Mouse (Mus musculus) limb, embryonic 13.5 days (tissue): ENCODE results near the gene Hic1. TPM values are rescaled to one million over a fixed set of nuclear protein-coding genes. Genes with fewer than 3 reads are reported as not detected.

ENCODE experiments used
- ATAC-seq: fragments of 200-750 bp; cut with Nextera tagmentation; 2 replicates; pipeline ENCODE4 v1.8.0; 2017; ENCODE audit warnings: low read depth, moderate number of reproducible peaks, moderate TSS enrichment; ENCODE audit not compliant: low FRiP score
- H3K27ac ChIP-seq: fragments of 300-500 bp; sonication (generic); 2 replicates; pipeline ENCODE4 v1.5.1; 2015; ENCODE audit warnings: inconsistent platforms, mild to moderate bottlenecking, moderate library complexity
- H3K27me3 ChIP-seq: fragments of 300-500 bp; sonication (generic); 2 replicates; pipeline ENCODE4 v1.6.1; 2015; ENCODE audit warnings: mild to moderate bottlenecking, inconsistent platforms
- H3K36me3 ChIP-seq: fragments of 300-500 bp; sonication (generic); 2 replicates; pipeline ENCODE4 v1.6.1; 2015; ENCODE audit warnings: inconsistent platforms, mild to moderate bottlenecking, moderate library complexity
- H3K4me1 ChIP-seq: fragments of 300-500 bp; sonication (generic); 2 replicates; pipeline ENCODE4 v1.6.1; 2015; ENCODE audit warnings: inconsistent platforms
- H3K4me2 ChIP-seq: fragments of 300-500 bp; sonication (generic); replicated peaks from 2 replicates; pipeline ENCODE4 v1.6.1; 2015; ENCODE audit warnings: inconsistent platforms, mild to moderate bottlenecking, moderate library complexity
- H3K4me3 ChIP-seq: fragments of 300-500 bp; sonication (generic); 2 replicates; pipeline ENCODE4 v1.5.1; 2015; ENCODE audit warnings: moderate library complexity, mild to moderate bottlenecking, inconsistent platforms
- H3K9ac ChIP-seq: fragments of 300-500 bp; sonication (generic); 2 replicates; pipeline ENCODE4 v1.6.1; 2015; ENCODE audit warnings: mild to moderate bottlenecking, inconsistent platforms
- H3K9me3 ChIP-seq: fragments of 300-500 bp; sonication (generic); 2 replicates; pipeline ENCODE4 v1.6.1; 2016; ENCODE audit warnings: inconsistent platforms
- whole genome bisulfite sequencing: fragments of 180-500 bp; shearing (Covaris S2); methylation state at CpG from one replicate; pipeline ENCODE4 v1.1.7; 2015; 5-methylcytosine and 5-hydroxymethylcytosine counted together
- polyA plus RNA-seq: library from polyadenylated mRNA; unstranded; fragments of >200 nt; fragmentation: Nextera tagmentation; extraction: Ambion mirVana; gene quantifications from 2 replicates; pipeline ENCODE4 v1.2.1, GENCODE M21; 2015

The Hic1 gene
- polyA plus RNA-seq, 1 experiment from 2014 or later: 28.2 TPM

- WGBS: 53% methylated on average over 8 of the region's 8 CpGs
- H3K4me1 ChIP-seq: peaks cover 19% of the 10 kb centered on the region
- H3K36me3 ChIP-seq: no peaks in the 10 kb centered on the region
- H3K4me2 ChIP-seq: no peak overlapping the region
- H3K9me3 ChIP-seq: no peaks in the 10 kb centered on the region
- peaks cover 28% of the 10 kb centered on the region for H3K27me3 ChIP-seq
- ATAC-seq: no peak
- H3K4me3 ChIP-seq: no peak overlapping the region
- H3K9ac ChIP-seq: no peak overlapping the region
- H3K27ac ChIP-seq: no peak overlapping the region
Measured at GRCm38 (mm10) chr11:75201721-75202120, 32.4 kb upstream of the Hic1 start.

GRCm38 (mm10) chr11:75200935-75201334, 31.6 kb upstream of the Hic1 start:
- H3K4me3 ChIP-seq: no peak overlapping the region
- peaks cover 36% of the 10 kb centered on the region for H3K27me3 ChIP-seq

GRCm38 (mm10) chr11:75199951-75200350, 30.6 kb upstream of the Hic1 start:
- no peaks in the 10 kb centered on the region for H3K36me3 ChIP-seq
- peaks cover 46% of the 10 kb centered on the region for H3K27me3 ChIP-seq
- no peak overlapping the region for H3K27ac ChIP-seq
- no peak overlapping the region for H3K4me3 ChIP-seq
- H3K4me1 ChIP-seq: peaks cover 23% of the 10 kb centered on the region
- WGBS: 66% methylated on average over 5 of the region's 5 CpGs
- no peak overlapping the region for H3K9ac ChIP-seq
- no peak for ATAC-seq
- H3K9me3 ChIP-seq: no peaks in the 10 kb centered on the region
- H3K4me2 ChIP-seq: no peak overlapping the region

More at GRCm38 (mm10) chr11:75200935-75201334, 31.6 kb upstream of the Hic1 start:
- no peaks in the 10 kb centered on the region for H3K36me3 ChIP-seq
- no peaks in the 10 kb centered on the region for H3K9me3 ChIP-seq
- H3K4me1 ChIP-seq: peaks cover 19% of the 10 kb centered on the region
- 85% methylated on average over 12 of the region's 12 CpGs for whole genome bisulfite sequencing
- no peak overlapping the region for H3K27ac ChIP-seq
- ATAC-seq: no peak
- no peak overlapping the region for H3K4me2 ChIP-seq
- no peak overlapping the region for H3K9ac ChIP-seq

- no peaks in the 10 kb centered on the region for H3K36me3 ChIP-seq
- ATAC-seq: no peak
- H3K4me3 ChIP-seq: no peak overlapping the region
- no peak overlapping the region for H3K27ac ChIP-seq
- no peak overlapping the region for H3K9ac ChIP-seq
- H3K27me3 ChIP-seq: peaks cover 58% of the 10 kb centered on the region
- WGBS: 70% methylated on average over 4 of the region's 4 CpGs
- H3K4me1 ChIP-seq: peaks cover 28% of the 10 kb centered on the region
- no peak overlapping the region for H3K4me2 ChIP-seq
- H3K9me3 ChIP-seq: no peaks in the 10 kb centered on the region
Measured at GRCm38 (mm10) chr11:75198792-75199191, 29.5 kb upstream of the Hic1 start.

- Histone ChIP-seq H3K4me2 (no peak overlapping the region), H3K9ac (no peak overlapping the region), H3K27ac (no peak overlapping the region), H3K36me3 (no peaks in the 10 kb centered on the region), H3K4me1 (peaks cover 36% of the 10 kb centered on the region), H3K9me3 (no peaks in the 10 kb centered on the region), H3K27me3 (peaks cover 66% of the 10 kb centered on the region), H3K4me3 (no peak overlapping the region)
- ATAC-seq: no peak
- 41% methylated on average over 7 of the region's 7 CpGs for WGBS
Measured at GRCm38 (mm10) chr11:75197956-75198355, 28.6 kb upstream of the Hic1 start.

GRCm38 (mm10) chr11:75196131-75196530, 26.8 kb upstream of the Hic1 start:
- Histone ChIP-seq H3K36me3 (no peaks in the 10 kb centered on the region), H3K27me3 (peaks cover 82% of the 10 kb centered on the region), H3K27ac (no peak overlapping the region), H3K9ac (no peak overlapping the region), H3K4me2 (no peak overlapping the region), H3K4me1 (peaks cover 36% of the 10 kb centered on the region), H3K4me3 (no peak overlapping the region), H3K9me3 (no peaks in the 10 kb centered on the region)
- no peak for ATAC-seq
- WGBS: 53% methylated on average over 6 of the region's 6 CpGs

- H3K27ac ChIP-seq: no peak overlapping the region
- H3K9ac ChIP-seq: peak overlapping the region; percentile 60
- H3K4me1 ChIP-seq: peaks cover 39% of the 10 kb centered on the region
- no peaks in the 10 kb centered on the region for H3K9me3 ChIP-seq
- H3K4me3 ChIP-seq: peak overlapping the region; percentile 52
- ATAC-seq: no peak
- H3K36me3 ChIP-seq: no peaks in the 10 kb centered on the region
- H3K4me2 ChIP-seq: peak overlapping the region; percentile 90
- H3K27me3 ChIP-seq: peaks cover 82% of the 10 kb centered on the region
- 0% methylated on average over 39 of the region's 39 CpGs for WGBS
Measured at GRCm38 (mm10) chr11:75194850-75195461, 25.6 kb upstream of the Hic1 start.

- H3K4me2 ChIP-seq: peak overlapping the region; percentile 90
- H3K36me3 ChIP-seq: no peaks in the 10 kb centered on the region
- peaks cover 45% of the 10 kb centered on the region for H3K4me1 ChIP-seq
- WGBS: under 1% methylated on average over 52 of the region's 52 CpGs
- peak overlapping the region; percentile 52 for H3K4me3 ChIP-seq
- peak overlapping the region; percentile 60 for H3K9ac ChIP-seq
- H3K27ac ChIP-seq: no peak overlapping the region
- no peak for ATAC-seq
- peaks cover 76% of the 10 kb centered on the region for H3K27me3 ChIP-seq
- no peaks in the 10 kb centered on the region for H3K9me3 ChIP-seq
Measured at GRCm38 (mm10) chr11:75194121-75194849, 25.0 kb upstream of the Hic1 start.

GRCm38 (mm10) chr11:75193256-75194071, 24.1 kb upstream of the Hic1 start, which contains the start of gene Rtn4rl1:
TSS of gene Rtn4rl1 (plus strand) at chr11:75193783.
- Histone ChIP-seq H3K36me3 (no peaks in the 10 kb centered on the region), H3K9me3 (no peaks in the 10 kb centered on the region), H3K4me2 (peak within 1 kb of the TSS; percentile 90), H3K27me3 (peaks cover 70% of the 10 kb centered on the region), H3K4me1 (peaks cover 47% of the 10 kb centered on the region), H3K9ac (peak within 1 kb of the TSS; percentile 60), H3K4me3 (peak within 1 kb of the TSS; percentile 52), H3K27ac (no peak within 1 kb of the TSS)
- WGBS: under 1% methylated on average over 80 of the region's 84 CpGs
- 0 out of 2 replicates have a peak, but pooled peaks have one; percentile 19 for ATAC-seq

- WGBS: 25% methylated on average over 13 of the region's 13 CpGs
- Histone ChIP-seq H3K27ac (no peak overlapping the region), H3K4me1 (peaks cover 47% of the 10 kb centered on the region), H3K4me3 (peak overlapping the region; percentile 52), H3K9me3 (no peaks in the 10 kb centered on the region), H3K27me3 (peaks cover 62% of the 10 kb centered on the region), H3K4me2 (peak overlapping the region; percentile 90), H3K36me3 (no peaks in the 10 kb centered on the region), H3K9ac (no peak overlapping the region)
- ATAC-seq: peak; percentile 35; the same call in 1 of the 2 replicates
Measured at GRCm38 (mm10) chr11:75192336-75193214, 23.3 kb upstream of the Hic1 start.

GRCm38 (mm10) chr11:75191841-75192240, 22.5 kb upstream of the Hic1 start:
- H3K27me3 ChIP-seq: peaks cover 55% of the 10 kb centered on the region
- H3K4me1 ChIP-seq: peaks cover 47% of the 10 kb centered on the region
- no peaks in the 10 kb centered on the region for H3K9me3 ChIP-seq
- no peak for ATAC-seq
- no peaks in the 10 kb centered on the region for H3K36me3 ChIP-seq
- no peak overlapping the region for H3K4me2 ChIP-seq
- no peak overlapping the region for H3K27ac ChIP-seq
- no peak overlapping the region for H3K9ac ChIP-seq
- no peak overlapping the region for H3K4me3 ChIP-seq
- WGBS: 62% methylated on average over 6 of the region's 6 CpGs
